Mouse (Mus musculus) C2C12 (cell line): ENCODE measurements at regions not wholly inside any gene's neighbourhood (a gene's known extent, or its start where the extent isn't known, plus 50 kb on each side); places are given as distances from the start of the nearest gene placed in this dataset.

Source experiments
- CTCF ChIP-seq: IDR thresholded peaks from one replicate; pipeline ENCODE4 v1.5.1; 2011; ENCODE audit not compliant: control insufficient read depth, insufficient read depth, insufficient read length
- MAX ChIP-seq: IDR thresholded peaks from one replicate; pipeline ENCODE4 v1.6.1; 2011; ENCODE audit warnings: mild to moderate bottlenecking, control low read depth
- MYOD1 ChIP-seq: IDR thresholded peaks from one replicate; pipeline ENCODE4 v1.6.1; 2011; ENCODE audit warnings: low read depth; ENCODE audit not compliant: control insufficient read depth, insufficient read length
- MYOG ChIP-seq: IDR thresholded peaks from one replicate; pipeline ENCODE4 v1.6.1; 2011; ENCODE audit not compliant: control insufficient read depth, insufficient read length; ENCODE audit errors: extremely low read depth
- USF1 ChIP-seq: IDR thresholded peaks from one replicate; pipeline ENCODE4 v1.6.1; 2011; ENCODE audit warnings: low read depth, mild to moderate bottlenecking, control low read depth, moderate library complexity

DNA sequence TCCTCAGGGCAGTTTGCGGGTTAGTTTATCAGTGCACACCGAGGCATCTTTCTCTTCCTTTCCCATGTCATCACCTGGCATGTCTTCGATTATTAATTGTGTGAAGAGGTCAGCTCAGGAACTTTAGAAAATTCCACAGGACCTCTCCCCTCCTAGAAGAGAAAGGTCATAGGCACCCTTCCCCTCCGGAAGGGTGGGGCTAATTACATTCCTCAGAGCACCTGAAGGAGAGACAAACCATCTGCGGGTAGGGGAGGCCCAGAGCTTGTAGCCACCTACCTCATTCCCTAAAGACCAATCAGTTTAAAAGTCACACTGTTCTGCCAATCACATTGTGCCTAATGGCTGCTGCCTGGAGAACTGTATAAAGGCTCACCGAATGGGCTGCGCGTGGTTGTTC is 114.9 kb upstream of the 9330182O14Rik start:
- no peak for TF ChIP-seq CTCF
- TF ChIP-seq USF1: no peak
- TF ChIP-seq MAX: no peak
- TF ChIP-seq MYOG: no peak
- TF ChIP-seq MYOD1: no peak
